Mouse (Mus musculus) midbrain, embryonic 10.5 days (tissue): ENCODE results near the gene Cyp2c23. TPM values are rescaled to one million over a fixed set of nuclear protein-coding genes. Genes with fewer than 3 reads are reported as not detected.

Experiments
- DNase-seq: peaks from one replicate; pipeline ENCODE4 v3.0.0-alpha.2; 2017; ENCODE audit warnings: low spot score
- H3K27ac ChIP-seq: fragments of 300-500 bp; sonication (generic); replicated peaks from 2 replicates; pipeline ENCODE4 v1.5.1; 2016; ENCODE audit warnings: mild to moderate bottlenecking
- H3K27me3 ChIP-seq: fragments of 300-500 bp; sonication (generic); 2 replicates; pipeline ENCODE4 v1.6.1; 2016; ENCODE audit warnings: low read depth, mild to moderate bottlenecking; ENCODE audit not compliant: poor library complexity, severe bottlenecking
- H3K36me3 ChIP-seq: fragments of 300-500 bp; sonication (generic); 2 replicates; pipeline ENCODE4 v1.6.1; 2016; ENCODE audit warnings: mild to moderate bottlenecking, moderate library complexity
- H3K4me1 ChIP-seq: fragments of 300-500 bp; sonication (generic); 2 replicates; pipeline ENCODE4 v1.6.1; 2016
- H3K4me3 ChIP-seq: fragments of 300-500 bp; sonication (generic); 2 replicates; pipeline ENCODE4 v1.5.1; 2016; ENCODE audit warnings: mild to moderate bottlenecking, moderate library complexity
- H3K9me3 ChIP-seq: fragments of 300-500 bp; sonication (generic); replicated peaks from 2 replicates; pipeline ENCODE4 v1.6.1; 2016; ENCODE audit warnings: mild to moderate bottlenecking
- WGBS: fragments of 180-500 bp; shearing (Covaris S2); methylation state at CpG from one replicate; pipeline ENCODE4 v1.1.7; 2016; 5-methylcytosine and 5-hydroxymethylcytosine counted together
- polyA plus RNA-seq: library from polyadenylated mRNA; unstranded; fragments of >200 nt; fragmentation: Nextera tagmentation; extraction: Ambion mirVana; gene quantifications from 2 replicates; pipeline ENCODE4 v1.2.1, GENCODE M21; 2016

Gene Cyp2c23
- polyA plus RNA-seq, 1 experiment from 2014 or later = not detected

DNA sequence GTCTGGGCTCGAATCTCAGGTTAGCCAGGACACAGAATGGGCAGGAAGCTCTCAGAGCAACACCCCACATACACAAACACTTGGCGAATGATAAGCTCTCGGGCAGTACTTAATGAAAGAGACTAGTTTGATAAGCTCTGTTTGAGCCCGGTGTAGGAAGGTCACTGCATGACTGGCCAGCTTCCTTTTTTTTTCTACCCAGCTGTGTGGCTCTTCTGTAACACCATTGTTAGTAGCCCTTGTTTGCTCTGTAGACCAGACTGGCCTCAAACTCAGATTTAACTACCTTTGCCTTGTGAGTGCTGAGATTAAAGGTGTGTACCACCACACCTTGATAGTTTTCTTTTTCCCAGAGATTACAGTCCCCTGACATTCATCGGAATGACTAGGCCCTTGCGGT is 15.1 kb downstream of the Cyp2c23 start:
- H3K27ac ChIP-seq = no peak overlapping the region
- H3K4me1 ChIP-seq = no peaks in the 10 kb centered on the region
- DNase-seq = no peak
- no peaks in the 10 kb centered on the region for H3K9me3 ChIP-seq
- H3K4me3 ChIP-seq = no peak overlapping the region
- H3K27me3 ChIP-seq = no peaks in the 10 kb centered on the region
- 89% methylated on average over 6 of the region's 6 CpGs for WGBS
- no peaks in the 10 kb centered on the region for H3K36me3 ChIP-seq

DNA sequence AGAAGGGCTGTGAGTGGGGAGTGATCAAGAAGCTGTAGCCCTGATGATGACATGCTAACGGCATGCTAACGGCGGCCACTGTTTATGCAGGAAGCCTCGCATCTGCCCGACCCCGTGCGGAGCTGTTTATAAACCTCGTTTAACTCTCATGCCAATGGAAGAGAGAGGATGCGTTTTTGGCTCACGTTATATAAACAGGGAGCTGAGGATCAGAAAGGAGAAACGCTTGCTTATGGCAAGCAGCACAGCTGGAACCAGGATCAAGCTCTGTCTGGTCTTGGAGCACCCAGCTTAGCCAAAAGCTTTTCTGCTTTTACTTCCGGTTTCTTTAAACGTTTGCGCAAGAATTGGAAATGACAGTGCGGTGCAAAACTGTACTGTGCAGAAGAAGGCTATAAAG is 20.2 kb downstream of the Cyp2c23 start:
- H3K4me3 ChIP-seq = no peak overlapping the region
- H3K27me3 ChIP-seq = no peaks in the 10 kb centered on the region
- H3K27ac ChIP-seq = no peak overlapping the region
- no peak for DNase-seq
- WGBS = 84% methylated on average over 15 of the region's 15 CpGs
- no peaks in the 10 kb centered on the region for H3K9me3 ChIP-seq
- H3K4me1 ChIP-seq = no peaks in the 10 kb centered on the region
- H3K36me3 ChIP-seq = no peaks in the 10 kb centered on the region

DNA sequence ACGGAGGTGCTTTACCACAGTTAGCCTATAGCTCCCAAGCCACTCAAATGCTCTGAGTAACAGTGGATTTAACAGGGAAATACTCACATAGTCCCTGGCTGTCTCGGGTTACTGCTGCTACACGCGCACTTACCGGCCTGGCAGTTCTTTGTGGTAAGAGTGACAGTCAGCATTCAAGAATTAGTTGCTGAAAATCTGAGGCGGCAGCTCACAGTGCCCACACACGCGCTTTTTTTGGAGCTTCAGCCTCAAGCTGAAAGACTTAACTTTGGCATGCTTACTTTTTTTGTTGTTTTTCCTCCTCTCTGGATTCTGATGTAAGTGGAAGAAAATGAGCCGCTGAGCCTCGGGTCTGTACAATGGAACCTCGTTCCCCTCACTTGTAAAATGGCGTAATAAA is 21.8 kb downstream of the Cyp2c23 start:
- no peak for DNase-seq
- Histone ChIP-seq H3K4me1 (no peaks in the 10 kb centered on the region), H3K27me3 (no peaks in the 10 kb centered on the region), H3K4me3 (no peak overlapping the region), H3K36me3 (no peaks in the 10 kb centered on the region), H3K9me3 (no peaks in the 10 kb centered on the region), H3K27ac (no peak overlapping the region)
- 74% methylated on average over 12 of the region's 12 CpGs for WGBS

DNA sequence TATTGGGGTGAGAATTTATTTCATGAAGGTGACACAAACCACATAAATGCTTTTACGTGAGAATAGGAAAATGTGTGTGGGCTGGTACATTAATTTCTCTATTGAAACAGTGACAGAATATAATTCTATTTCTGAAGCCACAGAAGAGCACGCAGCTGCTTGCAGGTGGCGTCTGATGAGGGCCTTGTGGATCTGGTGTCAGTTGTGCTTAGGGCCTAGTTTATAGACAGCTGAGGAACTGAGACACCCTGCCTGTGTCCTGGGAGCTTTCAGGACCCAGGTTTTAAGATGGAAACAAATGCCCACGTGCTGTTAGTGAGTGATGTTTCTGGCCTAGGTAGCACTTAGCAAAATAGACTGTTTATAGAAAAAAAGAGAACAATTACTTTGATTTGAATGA is 24.0 kb downstream of the Cyp2c23 start:
- Histone ChIP-seq H3K36me3 (no peaks in the 10 kb centered on the region), H3K4me1 (no peaks in the 10 kb centered on the region), H3K9me3 (no peaks in the 10 kb centered on the region), H3K27ac (no peak overlapping the region), H3K4me3 (no peak overlapping the region), H3K27me3 (no peaks in the 10 kb centered on the region)
- WGBS = 80% methylated on average over 4 of the region's 4 CpGs
- no peak for DNase-seq

DNA sequence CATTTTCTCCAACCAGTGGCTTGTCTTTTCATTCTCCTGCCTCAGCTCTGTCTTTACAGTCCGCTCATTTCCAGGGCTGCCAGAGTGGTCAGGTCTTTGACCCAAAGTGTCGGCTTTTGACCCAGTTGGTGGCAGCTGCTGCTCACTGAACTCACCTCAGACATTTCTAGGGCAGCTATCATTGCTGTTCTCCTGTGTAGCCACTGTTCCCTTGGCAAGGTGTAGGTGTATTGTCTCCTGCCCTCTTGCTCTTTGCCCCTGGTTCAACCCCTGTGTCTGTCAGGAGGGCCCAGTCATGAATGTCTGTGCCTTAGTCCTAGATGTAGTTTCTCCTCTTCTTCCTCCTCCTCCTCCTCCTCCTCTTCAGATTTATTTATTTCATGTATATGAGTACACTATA is 24.7 kb downstream of the Cyp2c23 start:
- H3K27ac ChIP-seq = no peak overlapping the region
- no peaks in the 10 kb centered on the region for H3K27me3 ChIP-seq
- DNase-seq = no peak
- no peaks in the 10 kb centered on the region for H3K4me1 ChIP-seq
- 93% methylated on average over 2 of the region's 2 CpGs for WGBS
- H3K4me3 ChIP-seq = no peak overlapping the region
- H3K36me3 ChIP-seq = no peaks in the 10 kb centered on the region
- no peaks in the 10 kb centered on the region for H3K9me3 ChIP-seq

DNA sequence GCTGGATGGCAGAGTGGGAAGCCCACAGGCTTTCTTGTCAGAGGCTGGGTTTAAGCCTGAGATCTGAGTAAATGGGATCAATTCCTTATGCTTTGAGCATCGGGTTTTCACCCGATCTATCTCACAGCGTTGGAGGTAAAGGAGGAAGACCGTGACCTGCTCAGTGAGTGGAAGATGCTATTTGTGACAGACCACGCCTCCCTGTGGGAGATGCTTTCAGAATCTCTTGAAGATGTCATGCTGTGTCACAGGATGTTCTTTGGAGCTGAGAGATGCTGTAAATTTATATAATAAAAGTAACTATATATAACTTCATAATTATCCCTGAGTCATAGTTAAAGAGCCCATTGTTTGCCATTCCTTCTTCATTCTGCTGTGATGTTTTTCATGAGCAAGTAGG is 28.3 kb downstream of the Cyp2c23 start:
- Histone ChIP-seq H3K27ac (no peak overlapping the region), H3K4me3 (no peak overlapping the region), H3K9me3 (no peaks in the 10 kb centered on the region), H3K27me3 (no peaks in the 10 kb centered on the region), H3K4me1 (no peaks in the 10 kb centered on the region), H3K36me3 (no peaks in the 10 kb centered on the region)
- WGBS = 82% methylated on average over 5 of the region's 5 CpGs
- DNase-seq = no peak

DNA sequence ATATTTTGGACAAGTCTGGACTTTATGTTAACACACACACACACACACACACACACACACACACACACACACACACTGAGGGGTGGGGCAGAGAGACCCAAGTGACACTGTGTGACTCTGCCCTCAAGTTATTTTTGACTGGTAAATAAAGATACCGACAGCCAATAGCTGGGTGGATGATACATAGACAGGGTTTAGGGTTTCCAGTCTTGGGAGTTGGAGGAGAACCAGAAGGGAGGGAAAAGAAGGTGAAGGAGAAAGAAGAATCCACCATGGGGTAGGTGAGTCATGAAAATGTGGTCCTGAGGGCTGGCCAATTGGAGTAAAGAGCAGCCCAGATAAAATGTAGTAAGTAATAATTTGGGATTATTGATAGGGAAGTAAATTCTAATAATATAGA is 28.9 kb downstream of the Cyp2c23 start:
- DNase-seq = no peak
- Histone ChIP-seq H3K27ac (no peak overlapping the region), H3K27me3 (no peaks in the 10 kb centered on the region), H3K36me3 (no peaks in the 10 kb centered on the region), H3K9me3 (no peaks in the 10 kb centered on the region), H3K4me1 (no peaks in the 10 kb centered on the region), H3K4me3 (no peak overlapping the region)
- WGBS = 81% methylated on average over 1 of the region's 1 CpGs

DNA sequence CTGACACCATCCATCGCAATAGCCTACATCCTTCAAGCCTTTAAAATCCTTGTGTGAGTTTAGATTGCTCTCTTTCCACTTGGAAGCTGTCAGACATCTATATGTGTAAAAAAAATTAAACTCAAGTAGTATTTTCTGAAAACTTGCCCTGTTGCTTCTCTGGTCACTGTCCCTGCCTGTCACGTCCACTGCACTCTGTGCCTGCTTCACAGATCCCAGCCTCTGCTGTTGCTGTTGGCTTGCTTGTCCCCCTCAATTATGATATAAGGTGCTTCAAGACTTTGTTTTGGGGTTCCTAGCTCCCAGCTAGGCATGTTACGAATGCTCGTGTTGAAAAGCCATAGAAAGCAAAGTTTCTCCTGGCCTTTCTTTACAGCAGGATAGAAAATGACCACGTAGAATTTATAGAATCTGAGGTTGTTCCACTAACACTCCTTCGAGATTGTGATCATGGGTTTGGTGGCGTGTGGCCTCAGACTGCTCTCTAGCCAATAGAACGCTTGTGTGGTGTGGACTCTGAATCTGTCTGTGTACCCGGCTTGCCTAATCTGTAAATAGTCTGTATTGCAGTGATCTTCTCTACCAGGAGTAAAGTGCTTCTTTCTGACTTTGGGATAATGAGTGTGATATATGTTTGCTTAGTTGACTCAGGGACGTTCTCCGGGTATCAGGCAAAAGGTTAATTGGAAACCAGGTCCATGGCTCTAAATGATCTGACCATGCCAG is 30.0 kb downstream of the Cyp2c23 start:
- DNase-seq = no peak
- H3K4me1 ChIP-seq = no peaks in the 10 kb centered on the region
- H3K9me3 ChIP-seq = no peaks in the 10 kb centered on the region
- 90% methylated on average over 11 of the region's 11 CpGs for WGBS
- H3K4me3 ChIP-seq = no peak overlapping the region
- no peak overlapping the region for H3K27ac ChIP-seq
- no peaks in the 10 kb centered on the region for H3K27me3 ChIP-seq
- H3K36me3 ChIP-seq = no peaks in the 10 kb centered on the region

DNA sequence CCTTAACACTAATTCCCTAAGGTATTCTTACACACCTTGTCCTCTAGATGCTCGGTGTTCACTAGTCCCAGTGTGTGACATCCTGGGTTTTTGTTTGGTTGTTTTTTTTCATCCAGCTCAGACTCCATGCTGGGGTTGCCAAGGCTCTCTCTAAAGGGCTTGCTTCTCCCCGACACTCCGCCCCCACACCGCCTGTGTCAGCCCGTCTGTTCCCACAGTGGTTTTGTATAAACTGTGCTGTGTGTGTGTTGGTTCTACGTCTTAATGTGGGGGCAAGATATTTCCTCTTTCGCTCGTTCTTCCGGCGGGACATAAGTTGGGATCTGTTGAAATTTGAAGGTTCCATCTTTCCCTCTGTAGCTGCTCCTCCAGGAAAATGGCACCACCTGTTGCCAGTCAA is 30.9 kb downstream of the Cyp2c23 start:
- H3K4me3 ChIP-seq = no peak overlapping the region
- 85% methylated on average over 10 of the region's 10 CpGs for WGBS

DNA sequence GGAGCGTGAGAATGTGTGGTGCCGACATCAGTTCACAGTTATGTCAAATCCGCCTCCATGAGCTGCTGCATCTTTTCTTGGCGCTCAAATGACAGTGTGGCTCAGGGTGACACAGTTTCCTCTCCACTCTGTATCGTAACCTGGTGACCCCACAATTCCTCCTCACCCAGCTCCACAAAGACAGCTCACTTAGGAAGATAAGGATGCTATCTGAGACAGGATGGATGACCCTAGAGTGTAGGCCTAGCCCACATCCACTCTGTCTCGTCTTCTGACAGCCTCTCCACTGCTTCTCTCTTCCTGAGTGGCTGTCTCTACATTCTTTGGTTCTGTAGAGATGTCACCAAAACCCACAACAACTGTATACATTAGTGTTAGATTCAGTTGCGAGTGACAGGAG is 33.6 kb downstream of the Cyp2c23 start:
- no peak for DNase-seq
- Histone ChIP-seq H3K4me1 (no peaks in the 10 kb centered on the region), H3K4me3 (no peak overlapping the region), H3K27me3 (no peaks in the 10 kb centered on the region), H3K27ac (no peak overlapping the region), H3K36me3 (no peaks in the 10 kb centered on the region), H3K9me3 (no peaks in the 10 kb centered on the region)
- 87% methylated on average over 7 of the region's 7 CpGs for WGBS

More for the DNA sequence above, 30.9 kb downstream of the Cyp2c23 start:
- DNase-seq = no peak
- Histone ChIP-seq H3K27me3 (no peaks in the 10 kb centered on the region), H3K36me3 (no peaks in the 10 kb centered on the region), H3K27ac (no peak overlapping the region), H3K9me3 (no peaks in the 10 kb centered on the region), H3K4me1 (no peaks in the 10 kb centered on the region)

DNA sequence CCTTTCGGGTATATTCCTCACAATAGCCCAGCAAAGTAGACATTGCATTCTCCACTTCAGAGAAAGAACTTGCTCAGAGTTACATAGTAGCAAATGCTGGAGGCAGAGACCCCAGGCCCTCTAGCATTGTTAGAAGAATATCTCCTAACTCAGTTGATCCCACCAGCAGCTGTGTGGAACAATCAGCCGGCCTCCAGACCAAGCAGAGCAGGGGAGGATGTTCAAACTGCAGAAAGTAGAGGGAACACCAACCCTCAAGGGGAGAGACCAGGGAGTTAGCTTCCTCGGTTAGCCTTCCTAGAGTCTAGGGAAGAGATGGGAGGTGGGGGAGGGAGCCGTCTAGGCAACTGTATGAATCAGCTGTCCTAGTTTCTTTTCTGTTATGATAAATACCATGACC is 36.5 kb downstream of the Cyp2c23 start:
- Histone ChIP-seq H3K9me3 (no peaks in the 10 kb centered on the region), H3K27me3 (peaks cover under 1% of the 10 kb centered on the region; the same call in 1 of the 2 replicates), H3K4me1 (no peaks in the 10 kb centered on the region), H3K4me3 (no peak overlapping the region), H3K36me3 (no peaks in the 10 kb centered on the region), H3K27ac (no peak overlapping the region)
- DNase-seq = no peak
- WGBS = 80% methylated on average over 4 of the region's 4 CpGs

DNA sequence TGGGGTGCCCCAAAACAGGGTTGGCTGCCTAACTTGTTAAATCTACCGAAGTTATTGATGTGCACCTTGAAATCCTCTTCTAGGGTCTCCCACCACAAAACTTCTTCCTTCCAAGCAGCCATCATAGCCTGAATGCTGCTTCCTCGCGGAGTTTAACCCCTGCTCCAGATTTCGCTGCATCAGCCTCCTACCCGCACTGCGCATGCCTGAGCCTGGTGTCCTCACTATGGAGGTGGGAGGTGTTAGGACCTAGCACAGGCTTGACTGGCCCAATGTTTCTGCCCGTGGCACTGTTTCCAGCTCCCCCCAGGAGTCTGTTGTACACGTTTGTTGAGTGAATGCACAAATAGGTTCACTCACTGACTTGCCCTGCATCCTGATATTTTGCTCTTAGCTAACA is 38.6 kb downstream of the Cyp2c23 start:
- Histone ChIP-seq H3K4me3 (no peak overlapping the region), H3K27me3 (peaks cover 19% of the 10 kb centered on the region; the same call in 1 of the 2 replicates), H3K9me3 (no peaks in the 10 kb centered on the region), H3K36me3 (no peaks in the 10 kb centered on the region), H3K27ac (no peak overlapping the region), H3K4me1 (peaks cover 11% of the 10 kb centered on the region)
- DNase-seq = no peak
- 79% methylated on average over 8 of the region's 8 CpGs for WGBS

DNA sequence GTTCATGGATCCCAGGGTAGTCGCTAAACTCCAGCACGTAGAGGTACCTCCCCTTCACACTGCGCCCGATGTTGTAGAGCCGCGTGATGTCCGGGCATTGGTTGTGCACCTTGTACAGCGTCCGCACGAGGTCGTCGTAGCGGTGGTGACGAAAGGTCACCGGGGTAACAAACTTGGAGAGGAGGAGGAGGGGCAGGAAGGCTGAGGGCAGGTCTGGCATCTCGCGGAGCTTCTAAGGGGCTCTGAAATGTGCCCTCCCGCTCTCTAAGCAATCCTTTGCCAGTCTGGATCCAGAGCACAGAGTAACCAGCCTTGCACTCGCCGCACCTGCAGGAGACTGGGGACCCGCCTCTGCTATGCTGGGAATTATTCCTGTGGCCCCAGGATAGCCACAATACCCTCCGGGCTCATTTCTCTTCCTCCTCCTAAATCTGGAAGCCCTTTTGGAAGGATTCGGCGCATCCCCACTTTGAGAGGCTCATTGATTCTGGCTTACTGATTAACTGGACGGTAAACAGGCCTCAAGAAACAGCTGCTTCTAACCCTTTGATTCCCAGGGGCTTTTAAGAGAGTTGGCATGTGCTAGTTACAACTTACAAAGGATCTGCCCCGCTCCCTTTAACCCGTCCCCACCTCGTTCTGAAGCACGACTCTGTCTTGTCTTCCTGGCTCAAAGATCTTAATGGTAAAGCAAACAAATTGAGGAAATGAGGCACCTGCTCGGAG is 42.8 kb downstream of the Cyp2c23 start, which contains the start of gene Cpn1:
Cpn1 (minus strand) TSS at position 488 of the 726 bp plus-strand sequence.
- no peaks in the 10 kb centered on the region for H3K9me3 ChIP-seq
- WGBS = 18% methylated on average over 30 of the region's 30 CpGs
- H3K27ac ChIP-seq = no peak within 1 kb of the TSS
- DNase-seq = peak; percentile 25
- peaks cover 11% of the 10 kb centered on the region for H3K4me1 ChIP-seq
- H3K36me3 ChIP-seq = no peaks in the 10 kb centered on the region
- H3K4me3 ChIP-seq = peak within 1 kb of the TSS; percentile 45
- peaks cover 19% of the 10 kb centered on the region; the same call in 1 of the 2 replicates for H3K27me3 ChIP-seq
